Mouse (Mus musculus): ENCODE results near the gene Olfr657. TPM values are rescaled to one million over a fixed set of nuclear protein-coding genes. Genes with fewer than 3 reads are reported as not detected.

Gene Olfr657
- not detected for total RNA-seq (2021)
- long read RNA-seq, experiment 1 = 0 reads
- long read RNA-seq, experiment 2 = 0 reads

- no peak for DNase-seq
Measured at GRCm38 (mm10) chr7:104624494-104624893, at the start of gene Olfr657. Gene Olfr657 (plus strand): TSS chr7:104624794.

GRCm38 (mm10) chr7:104577014-104577413, 47.6 kb upstream of the Olfr657 start, which contains the start of gene Olfr653:
Gene Olfr653 (plus strand): TSS chr7:104577314.
- DNase-seq = no peak

GRCm38 (mm10) chr7:104580846-104581245, 43.7 kb upstream of the Olfr657 start:
- no peak for DNase-seq

DNA sequence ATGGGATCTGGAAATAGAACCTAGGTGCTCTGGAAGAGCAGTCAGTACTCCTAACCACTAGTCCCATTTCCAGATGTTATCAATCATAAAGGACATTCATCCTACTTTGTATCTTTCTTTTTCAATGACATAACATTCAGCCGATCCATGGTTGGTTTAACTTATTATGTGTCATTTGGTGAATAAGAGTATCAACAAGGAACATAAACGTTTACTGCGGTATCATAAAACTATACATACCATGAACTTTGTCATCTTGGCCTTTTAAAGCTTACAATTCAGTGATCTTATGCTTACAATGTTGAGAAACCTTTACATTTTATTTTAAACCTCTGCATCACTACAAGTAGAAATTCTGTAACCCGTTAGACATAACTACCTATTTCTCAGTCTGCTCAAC, 43.2 kb upstream of the Olfr657 start:
- no peak for DNase-seq

GRCm38 (mm10) chr7:104586725-104587124, 37.9 kb upstream of the Olfr657 start, which contains the start of gene Olfr654:
Gene Olfr654 (plus strand): TSS chr7:104587025.
- no peak for DNase-seq

- no peak for DNase-seq
Measured at GRCm38 (mm10) chr7:104588274-104588673, 36.3 kb upstream of the Olfr657 start.

DNA sequence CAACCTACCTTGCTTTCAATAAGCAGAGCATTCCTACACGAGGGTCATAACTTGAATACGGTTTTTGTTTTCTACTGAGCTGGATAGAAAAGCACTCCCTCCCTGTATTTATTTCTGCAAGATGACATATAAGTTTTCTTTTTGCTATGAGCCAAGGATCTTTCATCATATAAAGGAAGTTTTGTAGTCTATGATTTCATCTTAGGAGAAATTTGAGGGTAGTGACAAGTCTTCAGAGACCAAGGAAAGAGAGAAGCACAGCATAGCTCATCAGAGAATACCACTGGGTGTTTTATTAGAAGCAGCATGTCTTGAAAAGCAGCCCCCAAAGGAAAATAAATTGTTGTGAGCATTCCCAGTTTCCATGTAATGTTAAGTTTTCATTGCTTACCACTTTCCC, 22.9 kb upstream of the Olfr657 start, which contains the start of gene Olfr655:
Gene Olfr655 (minus strand): TSS at position 101 of the 400 bp plus-strand sequence.
- DNase-seq = no peak

GRCm38 (mm10) chr7:104603173-104603572, 21.4 kb upstream of the Olfr657 start:
- DNase-seq = peak; percentile 65

- no peak for DNase-seq
Measured at GRCm38 (mm10) chr7:104604727-104605126, 19.9 kb upstream of the Olfr657 start.

DNA sequence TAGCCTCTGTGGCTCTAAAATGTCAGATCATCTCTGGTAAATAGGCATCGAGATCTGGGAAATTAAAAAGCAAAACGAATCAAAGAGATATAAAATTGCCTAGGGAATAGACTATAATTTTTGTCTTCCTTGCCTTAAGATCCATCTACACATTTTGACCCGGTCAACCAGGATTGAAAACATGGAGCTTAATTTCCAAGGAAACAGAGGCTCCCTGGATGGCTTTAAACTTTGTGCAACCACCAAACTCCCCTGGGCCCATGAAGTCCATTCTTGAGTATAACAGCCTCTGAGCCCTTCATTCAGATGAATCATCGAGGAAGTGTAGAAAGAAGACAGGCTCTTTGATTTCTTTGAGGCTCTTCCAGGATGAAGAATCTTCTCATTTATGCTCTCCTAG, 10.9 kb upstream of the Olfr657 start, which contains the start of gene Olfr656:
Gene Olfr656 (plus strand): TSS at position 301 of the 400 bp plus-strand sequence.
- no peak for DNase-seq

- DNase-seq = peak; percentile 49
Measured at GRCm38 (mm10) chr7:104646841-104647482, 22.4 kb downstream of the Olfr657 start, which contains the start of gene Olfr658. Gene Olfr658 (minus strand): TSS chr7:104647305.

GRCm38 (mm10) chr7:104666453-104666852, 41.9 kb downstream of the Olfr657 start, which contains the start of gene Olfr659:
Gene Olfr659 (plus strand): TSS chr7:104666753.
- no peak for DNase-seq

GRCm38 (mm10) chr7:104686201-104686600, 61.6 kb downstream of the Olfr657 start, which contains the start of gene Olfr661:
Gene Olfr661 (plus strand): TSS chr7:104686501.
- no peak for DNase-seq

Other genes starting within 250 kb of the Olfr657 start
- under 1 TPM in 1 of 2 experiments, not detected in 1; 0.18 TPM for gene Trim30c, start 224.0 kb upstream of the Olfr657 start, total RNA-seq (2021)
- 1 to 10 TPM; 4.2 TPM for gene Trim30a, start 159.6 kb upstream of the Olfr657 start, total RNA-seq (2021)
- gene Trim30d, start 116.9 kb upstream of the Olfr657 start, total RNA-seq (2021) = 1 to 10 TPM; 3.3 to 5.3 TPM
- gene Olfr651, start 74.7 kb upstream of the Olfr657 start, total RNA-seq (2021) = not detected
- not detected for gene Olfr652, start 63.9 kb upstream of the Olfr657 start, total RNA-seq (2021)
- gene Olfr653, start 47.5 kb upstream of the Olfr657 start, total RNA-seq (2021) = not detected
- not detected for gene Olfr654, start 37.8 kb upstream of the Olfr657 start, total RNA-seq (2021)
- not detected for gene Olfr655, start 23.0 kb upstream of the Olfr657 start, total RNA-seq (2021)
- under 1 TPM in 1 of 2 experiments, not detected in 1; 0.06 TPM for gene Olfr656, start 10.8 kb upstream of the Olfr657 start, total RNA-seq (2021)
- not detected for gene Olfr658, start 22.5 kb downstream of the Olfr657 start, total RNA-seq (2021)
- gene Olfr659, start 42.0 kb downstream of the Olfr657 start, total RNA-seq (2021) = not detected
- not detected for gene Olfr661, start 61.7 kb downstream of the Olfr657 start, total RNA-seq (2021)
- gene Usp17le, start 152.7 kb downstream of the Olfr657 start, total RNA-seq (2021) = not detected
- not detected for gene Usp17lb, start 217.8 kb downstream of the Olfr657 start, total RNA-seq (2021)
- not detected for gene Usp17la, start 232.2 kb downstream of the Olfr657 start, total RNA-seq (2021)